Mouse (Mus musculus): ENCODE measurements around the gene Gpr108. TPM values are rescaled to one million over a fixed set of nuclear protein-coding genes. Genes with fewer than 3 reads are reported as not detected.

Gpr108 gene
- polyA plus RNA-seq, 1 experiment from 2014 or later: 32.6 TPM

GRCm38 (mm10) chr17:57185641-57186040, 62.6 kb downstream of the Gpr108 start:
- ATAC-seq: no peak
- 60% methylated on average over 2 of the region's 2 CpGs for WGBS
- no peak overlapping the region for H3K27ac ChIP-seq

More at GRCm38 (mm10) chr17:57185641-57186040, 62.6 kb downstream of the Gpr108 start:
- H3K9ac ChIP-seq: no peak overlapping the region
- no peak overlapping the region for H3K4me2 ChIP-seq (replicated peaks)
- no peak overlapping the region for H3K4me3 ChIP-seq (replicated peaks)
- H3K27me3 ChIP-seq (replicated peaks): no peaks in the 10 kb centered on the region
- no peaks in the 10 kb centered on the region for H3K4me1 ChIP-seq (replicated peaks)
- no peaks in the 10 kb centered on the region for H3K36me3 ChIP-seq
- no peaks in the 10 kb centered on the region for H3K9me3 ChIP-seq

Other genes starting within 250 kb of the Gpr108 start
- gene Pspn, start 248.4 kb downstream of the Gpr108 start, polyA plus RNA-seq (2015; fragmentation: Nextera tagmentation; extraction: Ambion mirVana): 0.45 TPM in 1 of 2 replicates, not detected in the other
- gene Gtf2f1, start 237.2 kb downstream of the Gpr108 start, polyA plus RNA-seq (2015; fragmentation: Nextera tagmentation; extraction: Ambion mirVana): 60.0 and 61.8 TPM in 2 replicates
- 0.24 and 0.42 TPM in 2 replicates for gene Gm17949, start 237.0 kb downstream of the Gpr108 start, polyA plus RNA-seq (2015; fragmentation: Nextera tagmentation; extraction: Ambion mirVana)
- 37.5 and 38.9 TPM in 2 replicates for gene Khsrp, start 216.9 kb downstream of the Gpr108 start, polyA plus RNA-seq (2015; fragmentation: Nextera tagmentation; extraction: Ambion mirVana)
- not detected in 2 replicates for gene Slc25a41, start 206.8 kb downstream of the Gpr108 start, polyA plus RNA-seq (2015; fragmentation: Nextera tagmentation; extraction: Ambion mirVana)
- 90.2 and 91.6 TPM in 2 replicates for gene Crb3, start 189.3 kb downstream of the Gpr108 start, polyA plus RNA-seq (2015; fragmentation: Nextera tagmentation; extraction: Ambion mirVana)
- gene Slc25a23, start 188.6 kb downstream of the Gpr108 start, polyA plus RNA-seq (2015; fragmentation: Nextera tagmentation; extraction: Ambion mirVana): 7.8 and 8.8 TPM in 2 replicates
- gene Dennd1c, start 169.9 kb downstream of the Gpr108 start, polyA plus RNA-seq (2015; fragmentation: Nextera tagmentation; extraction: Ambion mirVana): 6.5 and 6.7 TPM in 2 replicates
- gene Tubb4a, start 160.7 kb downstream of the Gpr108 start, polyA plus RNA-seq (2015; fragmentation: Nextera tagmentation; extraction: Ambion mirVana): 24.2 and 27.1 TPM in 2 replicates
- 8.3 and 8.9 TPM in 2 replicates for gene Tnfsf9, start 143.1 kb downstream of the Gpr108 start, polyA plus RNA-seq (2015; fragmentation: Nextera tagmentation; extraction: Ambion mirVana)
- 0.23 TPM in 1 of 2 replicates, not detected in the other for gene Cd70, start 98.7 kb downstream of the Gpr108 start, polyA plus RNA-seq (2015; fragmentation: Nextera tagmentation; extraction: Ambion mirVana)
- 0.23 and 0.29 TPM in 2 replicates for gene Tnfsf14, start 54.3 kb downstream of the Gpr108 start, polyA plus RNA-seq (2015; fragmentation: Nextera tagmentation; extraction: Ambion mirVana)
- 4.3 and 7.7 TPM in 2 replicates for gene C3, start 20.3 kb downstream of the Gpr108 start, polyA plus RNA-seq (2015; fragmentation: Nextera tagmentation; extraction: Ambion mirVana)
- gene Trip10, start 1.0 kb upstream of the Gpr108 start, polyA plus RNA-seq (2015; fragmentation: Nextera tagmentation; extraction: Ambion mirVana): 45.2 and 46.1 TPM in 2 replicates
- gene Vav1, start 30.7 kb upstream of the Gpr108 start, polyA plus RNA-seq (2015; fragmentation: Nextera tagmentation; extraction: Ambion mirVana): 3.2 TPM in 2 replicates
- 5.7 and 6.3 TPM in 2 replicates for gene Adgre1, start 110.2 kb upstream of the Gpr108 start, polyA plus RNA-seq (2015; fragmentation: Nextera tagmentation; extraction: Ambion mirVana)

Data from intestine, embryonic 15.5 days (tissue).